Mouse (Mus musculus) E14TG2a.4 (cell line): ENCODE results near the gene Tmem107.
A peak's percentile ranks its signal among the peaks of the same experiment; 100 is the strongest.

Source experiments
- H3K27me3 ChIP-seq: 2 replicates; pipeline ENCODE4 v1.6.1; 2014; ENCODE audit warnings: low read length, control low read depth; ENCODE audit not compliant: insufficient read depth
- H3K36me3 ChIP-seq: 2 replicates; pipeline ENCODE4 v1.6.1; 2014; ENCODE audit warnings: low read length, control low read depth; ENCODE audit not compliant: insufficient read depth
- H3K4me1 ChIP-seq: replicated peaks from 2 replicates; pipeline ENCODE4 v1.6.1; 2014; ENCODE audit warnings: low read depth, low read length, control low read depth
- H3K4me3 ChIP-seq: replicated peaks from 2 replicates; pipeline ENCODE4 v1.5.1; 2014; ENCODE audit warnings: mild to moderate bottlenecking, low read length
- H3K9me3 ChIP-seq: 2 replicates; pipeline ENCODE4 v1.6.1; 2014; ENCODE audit warnings: low read length, control low read depth
- CTCF ChIP-seq: conservative IDR thresholded peaks from 2 replicates; pipeline ENCODE4 v1.5.1; 2014; ENCODE audit warnings: low read length
- NANOG ChIP-seq: IDR thresholded peaks from 2 replicates; pipeline ENCODE4 v1.6.1; 2014; ENCODE audit warnings: borderline replicate concordance, low read length, mixed read lengths
- POU5F1 ChIP-seq: IDR thresholded peaks from 2 replicates; pipeline ENCODE4 v1.6.1; 2014; ENCODE audit warnings: low read length, borderline replicate concordance

The Tmem107 gene

GRCm38 (mm10) chr11:69081613-69082012, 11.0 kb downstream of the Tmem107 start:
- no peaks in the 10 kb centered on the region for H3K36me3 ChIP-seq
- no peak overlapping the region for H3K4me3 ChIP-seq
- no peak for TF ChIP-seq POU5F1
- TF ChIP-seq CTCF = no peak
- TF ChIP-seq NANOG = no peak
- H3K27me3 ChIP-seq = no peaks in the 10 kb centered on the region
- H3K4me1 ChIP-seq = peaks cover 38% of the 10 kb centered on the region
- no peaks in the 10 kb centered on the region for H3K9me3 ChIP-seq

GRCm38 (mm10) chr11:69085608-69086007, 15.0 kb downstream of the Tmem107 start:
- TF ChIP-seq CTCF = no peak
- TF ChIP-seq NANOG = no peak
- no peak for TF ChIP-seq POU5F1
- H3K27me3 ChIP-seq = no peaks in the 10 kb centered on the region
- peaks cover 46% of the 10 kb centered on the region for H3K4me1 ChIP-seq
- no peaks in the 10 kb centered on the region for H3K9me3 ChIP-seq
- H3K4me3 ChIP-seq = no peak overlapping the region
- peaks cover 14% of the 10 kb centered on the region for H3K36me3 ChIP-seq

DNA sequence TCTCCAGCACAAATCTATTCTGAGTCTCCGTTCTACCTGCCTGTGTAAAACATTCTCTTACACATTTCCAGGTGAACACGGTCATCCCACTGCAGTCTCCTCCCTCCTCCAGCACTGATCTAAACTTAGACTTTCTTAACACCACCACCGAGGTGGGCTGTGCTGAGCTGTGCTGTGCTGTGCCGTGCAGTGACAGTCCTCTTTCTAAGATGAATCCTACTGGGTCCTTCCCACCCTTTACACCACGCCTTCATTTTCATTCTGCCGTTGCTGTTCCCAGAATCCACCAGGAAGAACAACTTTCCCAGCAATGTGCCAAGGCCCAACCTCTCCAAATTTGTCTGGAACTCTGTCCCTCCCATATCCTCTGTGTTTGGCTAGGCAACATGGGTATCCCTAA, 15.8 kb downstream of the Tmem107 start:
- no peaks in the 10 kb centered on the region for H3K9me3 ChIP-seq
- no peak overlapping the region for H3K4me3 ChIP-seq
- no peak for TF ChIP-seq NANOG
- TF ChIP-seq CTCF = no peak
- no peak for TF ChIP-seq POU5F1
- peaks cover 52% of the 10 kb centered on the region for H3K4me1 ChIP-seq
- no peaks in the 10 kb centered on the region for H3K27me3 ChIP-seq
- H3K36me3 ChIP-seq = peaks cover 22% of the 10 kb centered on the region

DNA sequence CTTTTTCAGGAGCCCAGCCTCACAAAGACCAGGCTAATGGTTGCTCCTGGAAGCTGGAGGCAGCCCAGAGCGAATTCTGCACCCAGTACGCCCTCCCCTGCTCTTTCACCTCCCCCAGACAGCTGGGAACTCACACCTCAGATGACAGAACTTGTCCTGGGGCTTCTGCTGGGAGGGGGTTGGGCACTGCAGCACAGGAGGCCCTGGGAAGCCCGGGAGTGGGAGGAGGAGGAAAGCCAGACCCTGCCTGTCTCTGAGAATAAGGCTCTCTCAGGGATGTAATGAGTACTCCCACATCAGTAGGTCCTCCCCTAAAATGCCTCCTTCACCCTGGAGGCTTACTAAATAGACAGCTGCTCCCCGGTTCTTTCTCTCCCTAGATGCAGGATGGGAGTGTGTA, 16.5 kb downstream of the Tmem107 start:
- peaks cover 29% of the 10 kb centered on the region for H3K36me3 ChIP-seq
- no peaks in the 10 kb centered on the region for H3K27me3 ChIP-seq
- no peak overlapping the region for H3K4me3 ChIP-seq
- TF ChIP-seq CTCF (no peak), NANOG (no peak), POU5F1 (no peak)
- peaks cover 57% of the 10 kb centered on the region for H3K4me1 ChIP-seq
- no peaks in the 10 kb centered on the region for H3K9me3 ChIP-seq

- H3K4me1 ChIP-seq = peaks cover 62% of the 10 kb centered on the region
These were observed 17.0 kb downstream of the Tmem107 start for GRCm38 (mm10) chr11:69087597-69087996.

GRCm38 (mm10) chr11:69088103-69088855, 17.7 kb downstream of the Tmem107 start, which contains the start of gene Vamp2:
Gene Vamp2, plus strand, starts transcription at chr11:69088490.
- TF ChIP-seq POU5F1 = no peak
- no peak for TF ChIP-seq NANOG
- no peak for TF ChIP-seq CTCF
- Histone ChIP-seq H3K4me3 (peak within 1 kb of the TSS; percentile 99), H3K4me1 (peaks cover 66% of the 10 kb centered on the region), H3K9me3 (no peaks in the 10 kb centered on the region), H3K27me3 (no peaks in the 10 kb centered on the region), H3K36me3 (peaks cover 36% of the 10 kb centered on the region)

More at GRCm38 (mm10) chr11:69087597-69087996, 17.0 kb downstream of the Tmem107 start:
- Histone ChIP-seq H3K4me3 (peak overlapping the region; percentile 99; the same call in 1 of the 2 replicates), H3K36me3 (peaks cover 32% of the 10 kb centered on the region), H3K27me3 (no peaks in the 10 kb centered on the region), H3K9me3 (no peaks in the 10 kb centered on the region)
- TF ChIP-seq NANOG (no peak), POU5F1 (no peak), CTCF (no peak)

DNA sequence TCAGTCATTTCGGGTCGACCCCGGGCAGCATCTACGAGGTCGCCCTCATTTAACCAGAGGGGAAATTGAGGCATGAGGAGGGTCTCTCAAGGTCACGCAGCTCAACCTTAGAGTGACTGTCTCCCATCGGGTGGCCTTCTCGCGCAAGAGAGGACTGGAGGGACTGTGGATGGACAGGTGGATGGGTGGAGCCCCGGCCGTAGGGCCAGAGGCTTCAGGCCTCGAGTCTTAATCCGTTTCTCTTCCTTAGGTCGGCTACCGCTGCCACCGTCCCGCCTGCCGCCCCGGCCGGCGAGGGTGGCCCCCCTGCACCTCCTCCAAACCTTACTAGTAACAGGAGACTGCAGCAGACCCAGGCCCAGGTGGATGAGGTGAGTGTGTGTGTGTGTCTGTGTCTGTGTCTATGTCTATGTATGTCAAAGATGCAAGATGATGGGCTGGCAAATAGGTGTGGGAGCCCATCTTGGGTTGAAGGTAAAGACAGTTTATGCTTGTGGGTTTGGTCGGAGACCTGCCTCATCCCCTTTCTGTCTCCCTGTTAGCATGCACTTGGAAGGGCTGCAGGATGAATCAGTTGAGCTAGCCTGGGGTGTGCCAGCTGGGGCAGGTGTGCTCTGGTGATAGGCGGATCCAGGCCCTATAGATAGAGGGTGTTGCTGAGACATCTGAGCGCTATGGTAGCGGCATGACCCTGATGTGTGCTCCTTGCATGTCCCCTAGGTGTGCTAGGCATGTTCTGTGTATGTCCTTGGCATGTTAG, 18.4 kb downstream of the Tmem107 start:
- Histone ChIP-seq H3K36me3 (peaks cover 36% of the 10 kb centered on the region), H3K27me3 (no peaks in the 10 kb centered on the region), H3K9me3 (no peaks in the 10 kb centered on the region), H3K4me1 (peaks cover 69% of the 10 kb centered on the region), H3K4me3 (peak overlapping the region; percentile 99)
- TF ChIP-seq CTCF (no peak), NANOG (no peak), POU5F1 (no peak)

GRCm38 (mm10) chr11:69089616-69090290, 19.1 kb downstream of the Tmem107 start:
- Histone ChIP-seq H3K4me1 (peaks cover 75% of the 10 kb centered on the region), H3K36me3 (peaks cover 36% of the 10 kb centered on the region), H3K9me3 (no peaks in the 10 kb centered on the region), H3K27me3 (no peaks in the 10 kb centered on the region), H3K4me3 (peak overlapping the region; percentile 99)
- TF ChIP-seq POU5F1 (no peak), NANOG (no peak), CTCF (no peak)

- peaks cover 36% of the 10 kb centered on the region for H3K36me3 ChIP-seq
- no peak for TF ChIP-seq POU5F1
- no peak for TF ChIP-seq CTCF
- no peak for TF ChIP-seq NANOG
- peak overlapping the region; percentile 99 for H3K4me3 ChIP-seq
- H3K4me1 ChIP-seq = peaks cover 77% of the 10 kb centered on the region
- no peaks in the 10 kb centered on the region for H3K27me3 ChIP-seq
- H3K9me3 ChIP-seq = no peaks in the 10 kb centered on the region
These were observed 19.8 kb downstream of the Tmem107 start for GRCm38 (mm10) chr11:69090367-69090766.
